Mouse (Mus musculus) adrenal gland, postnatal 36 days (tissue): ENCODE results near the gene Phtf2. TPM values are rescaled to one million over a fixed set of nuclear protein-coding genes. Genes with fewer than 3 reads are reported as not detected.

Source experiments
- total RNA-seq, 2 experiments: library from RNA; stranded (reverse); gene quantifications; 2 replicates each; pipeline ENCODE4 v1.2.3; 2021

Phtf2 gene
- total RNA-seq, 2 experiments from 2014 or later = 10.0 to 10.9 TPM

Other genes starting within 250 kb of the Phtf2 start
- gene Tmem60, start 67 bp upstream of the Phtf2 start, total RNA-seq = 10 to 100 TPM; 16.1 to 23.0 TPM
- gene Rsbn1l, start 74.3 kb upstream of the Phtf2 start, total RNA-seq = 10 to 100 TPM; 14.2 to 16.8 TPM
- 10 to 100 TPM; 59.6 to 66.4 TPM for gene Ptpn12, start 173.8 kb upstream of the Phtf2 start, total RNA-seq